In the genomic region with DNA sequence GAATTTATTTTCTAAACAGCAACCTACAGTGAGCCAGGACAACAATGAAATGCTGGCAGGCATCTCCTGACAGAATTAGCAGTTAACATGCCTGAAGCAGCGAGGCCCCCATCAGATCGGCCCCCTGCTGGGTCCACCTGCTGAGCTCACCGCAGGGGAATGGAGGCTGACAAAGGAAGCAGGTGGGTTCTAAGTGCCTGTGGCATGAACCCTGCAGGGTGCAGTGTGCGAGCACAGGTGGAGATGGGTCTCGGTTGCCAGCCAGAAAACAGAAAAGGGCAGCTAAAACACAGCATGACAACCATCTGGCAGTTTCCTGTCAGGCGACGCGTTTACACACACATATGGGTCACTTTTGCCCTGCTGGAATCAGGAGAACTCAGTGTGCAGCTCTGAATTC, we compare ENCODE assay signal across 16 mouse cellular contexts. TPM values are rescaled to one million over a fixed set of nuclear protein-coding genes. Genes with fewer than 3 reads are reported as not detected.
DNase-seq lines count a peak whose midpoint lies in the region; ATAC-seq and TF ChIP-seq lines count a peak whose summit lies in the region.
"Had no signal": no experiment of that assay in that cellular context is flagged by ENCODE, and none has a peak within 500 bp of the region (broad histone marks: within the 10 kb centered on the region; RNA-seq: fewer than 3 reads in every experiment).

No protein-coding gene starts in this region.

- H3K27ac ChIP-seq in hindbrain, embryonic 16.5 days (ENCODE audit: low read depth, low read length) = no peak overlapping the region; the same call in 1 of the 2 replicates
- H3K27ac ChIP-seq: embryonic facial prominence, embryonic 15.5 days; heart, embryonic 13.5 days; limb, embryonic 12.5 days; lung, embryonic 15.5 days had no signal

- no peak overlapping the region for H3K9ac ChIP-seq in hindbrain, embryonic 16.5 days (ENCODE audit: low read depth, low read length)
- H3K9ac ChIP-seq: embryonic facial prominence, embryonic 15.5 days; heart, embryonic 13.5 days; limb, embryonic 12.5 days; lung, embryonic 15.5 days had no signal

- no peak overlapping the region for H3K4me2 ChIP-seq in hindbrain, embryonic 16.5 days (ENCODE audit: low read length)
- H3K4me2 ChIP-seq: embryonic facial prominence, embryonic 15.5 days; heart, embryonic 13.5 days; limb, embryonic 12.5 days; lung, embryonic 15.5 days had no signal

- WGBS in hindbrain, embryonic 16.5 days = 31% methylated on average over 8 of the region's 8 CpGs

- H3K9me3 ChIP-seq in G1E (replicated peaks) = no peaks in the 10 kb centered on the region
- H3K9me3 ChIP-seq in hindbrain, embryonic 16.5 days (ENCODE audit: control insufficient read depth, low read length) = no peaks in the 10 kb centered on the region
- H3K9me3 ChIP-seq: embryonic facial prominence, embryonic 15.5 days; heart, embryonic 13.5 days; limb, embryonic 12.5 days; lung, embryonic 15.5 days had no signal

- no peaks in the 10 kb centered on the region for H3K27me3 ChIP-seq in G1E (ENCODE audit: insufficient read depth, low read length)
- no peaks in the 10 kb centered on the region for H3K27me3 ChIP-seq in hindbrain, embryonic 16.5 days (replicated peaks; ENCODE audit: control insufficient read depth, insufficient read depth, low read length)
- H3K27me3 ChIP-seq: CH12.LX; embryonic facial prominence, embryonic 15.5 days; heart, embryonic 13.5 days; limb, embryonic 12.5 days; lung, embryonic 15.5 days had no signal

- H3K4me3 ChIP-seq in G1E (ENCODE audit: low read depth, low read length) = peak overlapping the region; percentile 46; the same call in 1 of the 2 replicates
- H3K4me3 ChIP-seq in hindbrain, embryonic 16.5 days (ENCODE audit: low read length) = no peak overlapping the region
- H3K4me3 ChIP-seq: embryonic facial prominence, embryonic 15.5 days; heart, embryonic 13.5 days; limb, embryonic 12.5 days; lung, embryonic 15.5 days had no signal

- peaks cover 53% of the 10 kb centered on the region for H3K4me1 ChIP-seq in G1E (ENCODE audit: insufficient read depth, low read depth, low read length)
- H3K4me1 ChIP-seq in hindbrain, embryonic 16.5 days (ENCODE audit: control insufficient read depth, insufficient read depth, low read depth, low read length) = peaks cover 10% of the 10 kb centered on the region
- H3K4me1 ChIP-seq: heart, embryonic 13.5 days; lung, embryonic 15.5 days had no signal

- ATAC-seq in G1E (ENCODE audit: extremely low read depth, insufficient number of reproducible peaks, low FRiP score, poor library complexity, severe bottlenecking) = no peak
- ATAC-seq in hindbrain, embryonic 16.5 days = 0 out of 2 replicates have a peak, but pooled peaks have one; percentile 48

- TF ChIP-seq CTCF in G1E (IDR thresholded peaks at IDR 0.05; ENCODE audit: low read depth, low read length) = no peak

- H3K36me3 ChIP-seq in G1E (replicated peaks) = peaks cover 85% of the 10 kb centered on the region
- H3K36me3 ChIP-seq in hindbrain, embryonic 16.5 days (ENCODE audit: control insufficient read depth, insufficient read depth, low read length) = 0 out of 2 replicates have a peak, but pooled peaks cover 2% of the 10 kb centered on the region

- DNase-seq in A20 (ENCODE audit: low read depth, low spot score) (peak; percentile 70), G1E (ENCODE audit: low spot score) (no peak), liver (no peak)
- peak; percentile 92 for DNase-seq in cerebellum, adult 9-11 months
- DNase-seq in urinary bladder, postnatal 25 days (ENCODE audit: low spot score) = no peak
- no peak for DNase-seq in left cerebral cortex, adult 11 months (ENCODE audit: low spot score)
- DNase-seq: kidney, adult 18-20 months; thymus, postnatal 25 days had no signal

RNA-seq across cellular contexts. Expression of a gene that starts 32.7 kb away (rescaled TPM):
- total RNA-seq in G1E (2014; fragmentation: Nextera tagmentation) = 15.4 and 16.7 TPM in 2 replicates
- 13.4 and 14.4 TPM in 2 replicates for total RNA-seq in G1E (2017)
- 10.9 and 17.8 TPM in 2 replicates for polyA plus RNA-seq in G1E (2012)
- polyA plus RNA-seq in hindbrain, embryonic 16.5 days (2015; fragmentation: Nextera tagmentation; extraction: Ambion mirVana) = 3.2 and 4.4 TPM in 2 replicates

RNA-seq across cellular contexts. Expression of a gene that starts 59.3 kb away (rescaled TPM):
- total RNA-seq in G1E (2014; fragmentation: Nextera tagmentation) (not detected in 2 replicates), G1E (2017) (0.11 TPM in 1 of 2 replicates, not detected in the other)
- not detected in 2 replicates for polyA plus RNA-seq in G1E (2012)
- polyA plus RNA-seq in hindbrain, embryonic 16.5 days (2015; fragmentation: Nextera tagmentation; extraction: Ambion mirVana) = 8.8 and 14.0 TPM in 2 replicates
- total RNA-seq: CH12.LX; gastrocnemius, adult 18-20 months; monocyte, adult 5-6 weeks had no signal

Comparison
In these comparisons a context has a peak if more than half of its experiments do, and no peak if none do; other contexts are left out.
1. DNase-seq: peak in A20 (single experiment) and cerebellum, adult 9-11 months (single experiment); none in G1E (single experiment), urinary bladder, postnatal 25 days (single experiment), left cerebral cortex, adult 11 months (single experiment) and liver (single experiment).